Mouse (Mus musculus): ENCODE results near the gene Trim32. TPM values are rescaled to one million over a fixed set of nuclear protein-coding genes. Genes with fewer than 3 reads are reported as not detected.

Trim32 gene
- polyA plus RNA-seq (2015; fragmentation: Nextera tagmentation; extraction: Ambion mirVana), result 41.6 and 44.0 TPM in 2 replicates

DNA sequence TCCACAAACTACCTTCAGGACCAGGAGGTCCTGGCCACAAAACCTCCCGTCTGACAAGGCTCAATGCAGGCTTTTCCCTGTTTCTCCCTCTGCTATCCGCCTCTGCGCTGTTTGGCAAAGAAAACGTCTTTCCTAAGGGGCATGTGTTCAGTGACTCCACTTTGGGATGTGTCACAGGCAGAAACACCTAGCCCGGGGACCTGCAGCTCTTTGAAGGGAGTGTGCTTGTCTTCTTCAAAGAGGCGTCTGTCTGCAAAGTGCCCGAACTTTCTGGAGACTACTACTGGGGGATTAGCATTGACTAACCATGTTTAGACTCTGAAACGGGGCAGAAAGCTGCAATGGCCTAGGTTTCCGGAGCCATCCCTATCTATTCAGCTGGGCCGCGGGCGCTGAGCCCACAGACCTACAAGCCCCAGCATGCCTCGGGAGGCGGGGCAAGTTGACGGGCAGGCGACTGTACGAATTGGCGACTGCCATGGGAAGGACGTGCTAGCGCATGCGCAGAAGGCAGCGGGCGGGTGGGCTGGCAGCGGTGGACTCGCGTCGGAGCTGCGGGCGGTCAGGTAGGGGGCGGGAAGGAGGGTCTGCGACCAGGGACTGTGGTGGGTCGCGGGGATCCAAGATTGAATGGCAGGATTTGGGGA, at the start of gene Trim32:
TSS of gene Trim32 (plus strand) at position 483 of the 647 bp plus-strand sequence.
- H3K4me2 ChIP-seq (replicated peaks), result peak within 1 kb of the TSS; percentile 75
- peak within 1 kb of the TSS; percentile 70 for H3K9ac ChIP-seq
- peak within 1 kb of the TSS; percentile 68 for H3K4me3 ChIP-seq (replicated peaks)
- H3K27me3 ChIP-seq (replicated peaks), result no peaks in the 10 kb centered on the region
- H3K27ac ChIP-seq, result 0 out of 2 replicates have a peak within 1 kb of the TSS, but pooled peaks have one; percentile 44
- peaks cover 12% of the 10 kb centered on the region for H3K4me1 ChIP-seq (replicated peaks)
- 3% methylated on average over 33 of the region's 33 CpGs for WGBS
- ATAC-seq, result peak; percentile 95
- no peaks in the 10 kb centered on the region for H3K9me3 ChIP-seq
- no peaks in the 10 kb centered on the region for H3K36me3 ChIP-seq

DNA sequence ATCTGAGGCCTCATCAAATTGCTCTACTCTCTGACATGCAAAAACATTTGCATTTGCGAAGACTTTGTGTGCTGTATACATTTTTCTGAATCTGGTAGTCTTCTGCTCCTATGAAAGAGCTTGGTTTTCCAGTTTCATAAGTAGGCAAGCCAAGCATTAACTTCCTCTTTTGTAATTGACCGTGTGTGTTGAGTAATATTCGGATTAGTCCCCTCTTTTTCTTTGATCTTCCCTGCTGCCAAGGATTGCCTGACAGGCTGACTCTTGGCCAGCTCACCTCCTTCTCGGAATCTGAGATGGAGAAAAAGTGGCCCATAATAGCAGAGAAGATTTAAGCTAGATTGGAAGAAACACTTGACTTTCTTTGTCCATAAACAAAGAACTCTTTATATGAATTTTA, 39.3 kb upstream of the Trim32 start:
- Histone ChIP-seq H3K4me2 (replicated peaks) (no peak overlapping the region), H3K9me3 (no peaks in the 10 kb centered on the region), H3K9ac (no peak overlapping the region), H3K27ac (no peak overlapping the region), H3K4me1 (replicated peaks) (no peaks in the 10 kb centered on the region), H3K36me3 (no peaks in the 10 kb centered on the region), H3K27me3 (replicated peaks) (no peaks in the 10 kb centered on the region), H3K4me3 (replicated peaks) (no peak overlapping the region)
- ATAC-seq, result no peak
- 72% methylated on average over 4 of the region's 4 CpGs for WGBS

DNA sequence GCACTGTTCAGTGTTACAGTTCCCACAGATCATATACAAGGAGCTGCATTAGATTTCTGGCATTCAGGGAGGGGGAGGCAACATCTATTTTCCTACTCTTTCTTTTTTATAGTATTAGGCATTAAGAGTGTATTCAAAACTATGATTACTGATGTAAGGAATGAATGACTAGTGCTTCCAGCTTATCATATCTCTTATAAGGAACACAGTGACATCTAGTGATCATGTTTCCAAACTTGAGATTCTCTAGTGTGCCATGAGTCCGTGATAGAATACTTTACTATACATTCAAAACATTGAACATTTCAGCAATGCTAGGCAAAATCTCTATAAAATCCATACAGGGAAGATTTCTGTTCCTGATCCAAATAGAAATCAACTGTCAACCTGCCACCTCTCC, 24.5 kb upstream of the Trim32 start:
- ATAC-seq, result no peak
- Histone ChIP-seq H3K9me3 (no peaks in the 10 kb centered on the region), H3K36me3 (no peaks in the 10 kb centered on the region), H3K4me2 (replicated peaks) (no peak overlapping the region), H3K27me3 (replicated peaks) (no peaks in the 10 kb centered on the region), H3K9ac (no peak overlapping the region), H3K4me1 (replicated peaks) (no peaks in the 10 kb centered on the region), H3K27ac (no peak overlapping the region), H3K4me3 (replicated peaks) (no peak overlapping the region)
- WGBS, result 53% methylated on average over 1 of the region's 1 CpGs

DNA sequence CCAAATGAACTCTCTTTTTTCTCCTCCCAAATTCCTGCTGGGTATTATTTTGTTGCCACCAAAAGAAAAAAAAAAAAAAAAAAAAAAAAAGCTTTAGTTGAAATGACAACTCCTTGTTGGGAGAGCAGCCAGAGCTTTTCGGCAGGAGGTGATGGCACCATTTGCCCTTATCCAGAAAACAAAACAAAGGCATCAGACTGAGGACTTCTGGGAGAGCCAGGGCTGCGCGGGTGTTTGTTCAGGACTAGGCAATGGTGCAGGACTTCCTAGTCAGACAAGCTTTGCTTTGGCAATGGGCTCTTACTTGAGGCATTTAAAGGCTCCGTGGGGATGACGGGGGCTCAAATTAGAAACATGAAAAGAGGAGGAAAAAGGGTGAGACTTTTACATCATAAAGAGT, 17.8 kb upstream of the Trim32 start:
- no peak overlapping the region for H3K27ac ChIP-seq
- ATAC-seq, result no peak
- no peaks in the 10 kb centered on the region for H3K36me3 ChIP-seq
- H3K9me3 ChIP-seq, result no peaks in the 10 kb centered on the region
- H3K9ac ChIP-seq, result no peak overlapping the region
- H3K4me1 ChIP-seq (replicated peaks), result no peaks in the 10 kb centered on the region
- H3K4me2 ChIP-seq (replicated peaks), result no peak overlapping the region
- WGBS, result 67% methylated on average over 5 of the region's 5 CpGs
- no peaks in the 10 kb centered on the region for H3K27me3 ChIP-seq (replicated peaks)
- no peak overlapping the region for H3K4me3 ChIP-seq (replicated peaks)

DNA sequence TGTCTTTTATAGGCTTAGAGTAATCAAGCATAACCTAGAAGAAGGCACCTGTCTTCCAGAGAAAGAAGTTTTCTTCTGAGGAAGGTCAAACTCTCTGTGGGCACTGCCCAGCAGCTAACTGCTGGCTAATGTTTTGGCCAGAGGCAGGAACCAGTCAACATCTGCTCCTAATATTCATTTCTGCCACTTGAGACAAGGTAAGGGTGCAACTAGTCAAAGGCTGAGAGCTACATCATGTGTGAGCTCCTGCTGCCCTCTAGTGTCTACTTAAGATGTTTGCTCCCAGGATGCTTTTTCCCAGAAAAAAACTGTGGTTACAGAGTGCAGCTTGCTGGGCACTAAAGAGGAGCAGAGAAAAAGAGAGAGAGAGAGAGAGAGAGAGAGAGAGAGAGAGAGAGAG, 15.0 kb upstream of the Trim32 start:
- no peaks in the 10 kb centered on the region for H3K36me3 ChIP-seq
- no peaks in the 10 kb centered on the region for H3K4me1 ChIP-seq (replicated peaks)
- H3K9me3 ChIP-seq, result no peaks in the 10 kb centered on the region
- ATAC-seq, result no peak
- H3K27ac ChIP-seq, result no peak overlapping the region
- H3K9ac ChIP-seq, result no peak overlapping the region
- H3K4me2 ChIP-seq (replicated peaks), result no peak overlapping the region
- no peak overlapping the region for H3K4me3 ChIP-seq (replicated peaks)
- no peaks in the 10 kb centered on the region for H3K27me3 ChIP-seq (replicated peaks)

DNA sequence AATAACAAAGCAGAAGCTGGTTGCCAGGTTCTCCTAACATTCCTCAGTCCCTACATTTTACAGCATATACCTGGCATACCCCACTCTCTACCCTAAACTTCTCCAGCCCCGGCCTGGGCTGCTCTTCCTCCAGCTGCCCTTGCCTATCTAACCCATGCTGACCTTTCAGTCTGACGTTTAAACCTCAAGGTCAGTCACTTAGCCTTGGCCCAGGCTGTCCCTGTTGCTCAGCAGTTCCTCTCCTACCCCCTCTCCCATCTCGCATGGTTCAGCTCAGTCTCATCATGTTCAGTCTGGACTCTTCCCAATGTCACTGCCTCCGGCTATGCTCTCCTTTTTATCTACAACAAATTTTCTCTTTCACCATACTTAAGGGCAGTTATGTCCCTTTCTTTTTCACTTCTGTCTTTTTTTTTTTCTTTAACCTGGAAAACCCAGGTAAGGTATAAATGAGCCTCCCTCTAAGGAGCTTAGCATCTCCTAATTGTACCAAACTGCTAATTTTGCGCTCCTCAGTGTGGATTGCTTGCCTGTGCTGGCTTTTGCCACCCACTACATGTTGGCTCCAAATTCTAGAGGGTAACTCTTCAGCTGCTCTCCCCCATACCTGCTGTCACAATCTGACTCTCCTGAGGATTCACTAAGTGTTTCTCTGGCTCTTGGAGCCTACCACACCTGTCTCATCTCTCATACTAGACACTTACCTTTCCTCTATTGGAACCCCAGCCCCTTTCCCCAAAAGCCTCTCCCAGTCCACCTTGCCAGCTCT, 10.0 kb upstream of the Trim32 start:
- H3K4me3 ChIP-seq (replicated peaks), result no peak overlapping the region
- no peaks in the 10 kb centered on the region for H3K27me3 ChIP-seq (replicated peaks)
- H3K9me3 ChIP-seq, result no peaks in the 10 kb centered on the region
- H3K27ac ChIP-seq, result no peak overlapping the region
- no peaks in the 10 kb centered on the region for H3K36me3 ChIP-seq
- no peak for ATAC-seq
- H3K9ac ChIP-seq, result no peak overlapping the region
- no peaks in the 10 kb centered on the region for H3K4me1 ChIP-seq (replicated peaks)
- H3K4me2 ChIP-seq (replicated peaks), result no peak overlapping the region
- 63% methylated on average over 5 of the region's 5 CpGs for WGBS

DNA sequence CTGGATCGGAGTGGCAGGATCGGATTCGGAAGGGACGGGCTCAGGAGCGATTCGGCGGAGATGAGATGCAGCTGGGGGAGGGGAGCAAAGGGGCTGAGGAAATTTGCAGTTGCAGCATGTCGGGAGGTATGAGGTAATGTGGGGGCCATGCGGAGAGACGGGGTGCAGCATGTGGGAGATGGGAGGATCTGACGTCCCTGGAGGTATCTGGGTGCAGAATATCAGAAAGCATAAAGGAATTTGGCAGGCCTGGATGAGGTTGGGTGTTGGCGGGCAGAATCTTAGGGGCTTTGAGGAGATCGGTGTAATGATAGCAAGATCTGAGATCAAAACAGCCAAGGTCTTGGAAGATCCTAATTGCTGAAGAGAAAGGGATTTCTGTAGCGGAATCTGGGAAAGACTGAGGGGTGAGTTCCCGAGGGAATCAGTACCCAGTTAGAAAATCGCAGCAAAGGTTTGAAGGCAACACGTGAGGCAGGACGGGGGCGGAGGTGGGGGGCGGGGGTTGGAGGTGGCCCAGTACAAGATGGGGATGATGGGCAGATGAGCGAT, 441 bp downstream of the Trim32 start:
- Histone ChIP-seq H3K27me3 (replicated peaks) (no peaks in the 10 kb centered on the region), H3K4me3 (replicated peaks) (peak overlapping the region; percentile 68), H3K9me3 (no peaks in the 10 kb centered on the region), H3K4me2 (replicated peaks) (peak overlapping the region; percentile 75), H3K36me3 (no peaks in the 10 kb centered on the region), H3K4me1 (replicated peaks) (peaks cover 12% of the 10 kb centered on the region), H3K9ac (peak overlapping the region; percentile 70), H3K27ac (no peak overlapping the region)
- peak; percentile 74 for ATAC-seq
- WGBS, result under 1% methylated on average over 21 of the region's 21 CpGs

DNA sequence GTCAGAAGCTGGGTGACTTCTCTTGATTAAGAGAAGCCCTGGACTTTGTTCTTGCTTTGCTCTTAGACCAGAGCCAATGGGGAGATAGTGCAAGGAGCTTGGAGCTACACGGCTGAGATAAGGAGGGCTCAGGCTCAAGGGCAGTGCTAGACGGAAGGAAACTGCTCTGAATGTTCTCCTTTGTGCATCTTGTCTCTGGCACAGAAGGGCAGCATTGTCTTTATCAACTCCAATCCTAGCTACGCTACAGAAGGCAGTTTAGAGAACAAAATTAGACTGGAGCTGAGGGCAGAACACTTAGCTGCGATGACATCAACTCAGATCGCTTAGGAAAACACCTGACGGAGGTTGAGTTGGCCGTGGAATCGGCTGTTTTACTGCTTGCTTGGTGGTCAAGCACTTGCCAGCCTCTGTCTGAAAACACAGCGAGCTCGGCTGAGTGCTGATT, 2.4 kb downstream of the Trim32 start:
- WGBS, result 65% methylated on average over 10 of the region's 10 CpGs
- H3K9me3 ChIP-seq, result no peaks in the 10 kb centered on the region
- H3K4me3 ChIP-seq (replicated peaks), result no peak overlapping the region
- H3K36me3 ChIP-seq, result no peaks in the 10 kb centered on the region
- peaks cover 12% of the 10 kb centered on the region for H3K4me1 ChIP-seq (replicated peaks)
- H3K9ac ChIP-seq, result no peak overlapping the region
- H3K4me2 ChIP-seq (replicated peaks), result peak overlapping the region; percentile 75
- H3K27ac ChIP-seq, result peak overlapping the region; percentile 60
- ATAC-seq, result peak; percentile 83
- no peaks in the 10 kb centered on the region for H3K27me3 ChIP-seq (replicated peaks)

DNA sequence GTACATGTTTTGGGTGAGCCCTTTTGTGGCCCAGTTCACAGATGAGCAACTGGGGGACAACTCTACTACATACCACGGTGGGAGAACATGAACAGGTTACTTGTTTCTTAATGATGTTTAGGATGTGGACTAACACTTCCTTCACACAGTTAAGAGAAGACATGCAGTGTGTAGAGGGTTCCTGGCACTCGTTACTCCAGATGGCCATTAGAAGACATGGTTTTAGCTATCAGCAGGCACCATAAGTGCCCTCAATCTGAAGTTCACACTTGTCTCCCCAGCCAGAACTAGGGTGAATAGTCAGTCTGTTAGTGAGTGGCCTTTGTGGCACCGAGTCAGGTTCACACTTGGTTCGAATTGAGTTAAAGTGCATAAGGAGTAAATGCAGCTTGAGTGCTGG, 3.3 kb downstream of the Trim32 start:
- H3K4me1 ChIP-seq (replicated peaks), result peaks cover 12% of the 10 kb centered on the region
- no peak overlapping the region for H3K9ac ChIP-seq
- no peak overlapping the region for H3K4me3 ChIP-seq (replicated peaks)
- H3K9me3 ChIP-seq, result no peaks in the 10 kb centered on the region
- H3K27me3 ChIP-seq (replicated peaks), result no peaks in the 10 kb centered on the region
- no peak overlapping the region for H3K4me2 ChIP-seq (replicated peaks)
- 0 out of 2 replicates have a peak overlapping the region, but pooled peaks have one; percentile 60 for H3K27ac ChIP-seq
- H3K36me3 ChIP-seq, result peaks cover 2% of the 10 kb centered on the region
- 92% methylated on average over 4 of the region's 4 CpGs for WGBS
- ATAC-seq, result no peak

DNA sequence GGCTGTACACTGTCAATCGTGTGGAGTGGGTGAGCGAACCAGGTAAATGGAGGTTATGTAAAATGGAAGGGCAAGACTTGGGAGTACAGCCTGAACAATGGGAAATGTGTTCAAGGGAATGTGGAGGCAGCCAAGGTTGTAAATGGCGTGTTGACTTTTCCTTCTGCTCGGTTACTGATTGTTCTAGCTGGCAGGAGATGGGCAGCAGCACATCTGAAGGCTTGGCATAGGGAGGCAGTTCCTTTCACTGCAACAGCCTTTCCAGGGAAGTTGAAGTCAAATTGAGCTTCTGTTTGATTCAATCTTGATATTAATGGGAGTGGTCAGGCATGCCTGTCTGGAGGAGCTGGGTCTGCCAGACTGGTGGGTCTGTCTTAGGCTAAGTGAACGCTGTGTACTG, 5.5 kb downstream of the Trim32 start:
- WGBS, result 70% methylated on average over 5 of the region's 5 CpGs
- no peaks in the 10 kb centered on the region for H3K27me3 ChIP-seq (replicated peaks)

DNA sequence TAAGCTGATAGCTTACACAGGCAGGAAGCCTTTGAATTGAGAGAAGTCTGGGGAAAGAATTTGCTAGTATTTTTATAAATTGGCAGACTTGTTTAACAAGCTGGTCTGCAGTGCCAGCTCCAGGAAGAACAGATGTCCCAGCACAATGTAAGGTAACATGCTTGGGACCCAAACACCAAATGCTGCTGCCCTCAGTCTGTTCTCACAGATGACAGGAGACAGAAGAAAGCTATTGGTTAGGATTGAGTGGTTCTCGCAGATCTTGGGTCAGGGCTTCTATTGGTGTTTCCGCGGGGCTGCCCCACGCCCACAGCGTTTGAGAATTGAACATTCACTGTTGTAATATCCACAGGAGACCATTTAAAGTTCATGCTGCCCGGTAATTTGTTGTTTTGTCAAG, 6.1 kb downstream of the Trim32 start:
- Histone ChIP-seq H3K4me2 (replicated peaks) (no peak overlapping the region), H3K36me3 (peaks cover 26% of the 10 kb centered on the region), H3K4me3 (replicated peaks) (no peak overlapping the region), H3K4me1 (replicated peaks) (peaks cover 11% of the 10 kb centered on the region), H3K9ac (no peak overlapping the region), H3K27ac (no peak overlapping the region), H3K27me3 (replicated peaks) (no peaks in the 10 kb centered on the region), H3K9me3 (no peaks in the 10 kb centered on the region)
- ATAC-seq, result no peak
- 85% methylated on average over 6 of the region's 6 CpGs for WGBS

More for the DNA sequence above, 5.5 kb downstream of the Trim32 start:
- Histone ChIP-seq H3K9ac (no peak overlapping the region), H3K27ac (no peak overlapping the region), H3K4me2 (replicated peaks) (no peak overlapping the region), H3K9me3 (no peaks in the 10 kb centered on the region), H3K36me3 (peaks cover 22% of the 10 kb centered on the region), H3K4me3 (replicated peaks) (no peak overlapping the region), H3K4me1 (replicated peaks) (peaks cover 12% of the 10 kb centered on the region)
- ATAC-seq, result no peak

DNA sequence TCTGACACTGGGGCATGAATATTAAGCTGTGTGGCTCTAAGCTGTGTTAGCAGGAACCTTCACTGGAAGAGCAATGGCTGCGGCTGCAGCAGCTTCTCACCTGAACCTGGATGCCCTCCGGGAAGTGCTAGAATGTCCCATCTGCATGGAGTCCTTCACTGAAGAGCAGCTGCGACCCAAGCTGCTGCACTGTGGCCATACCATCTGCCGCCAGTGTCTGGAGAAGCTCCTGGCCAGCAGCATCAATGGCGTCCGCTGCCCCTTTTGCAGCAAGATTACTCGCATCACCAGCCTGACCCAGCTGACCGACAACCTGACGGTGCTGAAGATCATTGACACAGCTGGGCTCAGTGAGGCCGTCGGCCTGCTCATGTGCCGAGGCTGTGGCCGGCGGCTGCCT, 8.3 kb downstream of the Trim32 start:
- H3K27ac ChIP-seq, result no peak overlapping the region
- H3K9me3 ChIP-seq, result no peaks in the 10 kb centered on the region
- H3K36me3 ChIP-seq, result peaks cover 30% of the 10 kb centered on the region
- H3K4me3 ChIP-seq (replicated peaks), result no peak overlapping the region
- no peaks in the 10 kb centered on the region for H3K27me3 ChIP-seq (replicated peaks)
- 93% methylated on average over 14 of the region's 14 CpGs for WGBS
- no peak overlapping the region for H3K4me2 ChIP-seq (replicated peaks)
- no peak overlapping the region for H3K9ac ChIP-seq
- no peaks in the 10 kb centered on the region for H3K4me1 ChIP-seq (replicated peaks)
- ATAC-seq, result no peak
